Mouse (Mus musculus): ENCODE measurements around the gene Cyp2r1. TPM values are rescaled to one million over a fixed set of nuclear protein-coding genes. Genes with fewer than 3 reads are reported as not detected.

The Cyp2r1 gene
- polyA plus RNA-seq, 1 experiment from 2014 or later: 1.0 TPM

Other genes starting within 250 kb of the Cyp2r1 start
- gene Pde3b, start 147.7 kb downstream of the Cyp2r1 start, polyA plus RNA-seq (2015; fragmentation: Nextera tagmentation; extraction: Ambion mirVana): 3.9 and 4.3 TPM in 2 replicates
- gene Calca, start 73.4 kb upstream of the Cyp2r1 start, polyA plus RNA-seq (2015; fragmentation: Nextera tagmentation; extraction: Ambion mirVana): 7.5 and 8.5 TPM in 2 replicates
- 0.18 TPM in 1 of 2 replicates, not detected in the other for gene Calcb, start 155.7 kb upstream of the Cyp2r1 start, polyA plus RNA-seq (2015; fragmentation: Nextera tagmentation; extraction: Ambion mirVana)
- 1.3 and 2.5 TPM in 2 replicates for gene Insc, start 180.7 kb upstream of the Cyp2r1 start, polyA plus RNA-seq (2015; fragmentation: Nextera tagmentation; extraction: Ambion mirVana)